Mouse (Mus musculus): ENCODE measurements around the gene Siae. TPM values are rescaled to one million over a fixed set of nuclear protein-coding genes. Genes with fewer than 3 reads are reported as not detected.
A peak's percentile ranks its signal among the peaks of the same experiment; 100 is the strongest.

The Siae gene
- 12.0 and 12.7 TPM in 2 replicates for polyA plus RNA-seq (2014; fragmentation: Nextera tagmentation; extraction: Ambion mirVana)

DNA sequence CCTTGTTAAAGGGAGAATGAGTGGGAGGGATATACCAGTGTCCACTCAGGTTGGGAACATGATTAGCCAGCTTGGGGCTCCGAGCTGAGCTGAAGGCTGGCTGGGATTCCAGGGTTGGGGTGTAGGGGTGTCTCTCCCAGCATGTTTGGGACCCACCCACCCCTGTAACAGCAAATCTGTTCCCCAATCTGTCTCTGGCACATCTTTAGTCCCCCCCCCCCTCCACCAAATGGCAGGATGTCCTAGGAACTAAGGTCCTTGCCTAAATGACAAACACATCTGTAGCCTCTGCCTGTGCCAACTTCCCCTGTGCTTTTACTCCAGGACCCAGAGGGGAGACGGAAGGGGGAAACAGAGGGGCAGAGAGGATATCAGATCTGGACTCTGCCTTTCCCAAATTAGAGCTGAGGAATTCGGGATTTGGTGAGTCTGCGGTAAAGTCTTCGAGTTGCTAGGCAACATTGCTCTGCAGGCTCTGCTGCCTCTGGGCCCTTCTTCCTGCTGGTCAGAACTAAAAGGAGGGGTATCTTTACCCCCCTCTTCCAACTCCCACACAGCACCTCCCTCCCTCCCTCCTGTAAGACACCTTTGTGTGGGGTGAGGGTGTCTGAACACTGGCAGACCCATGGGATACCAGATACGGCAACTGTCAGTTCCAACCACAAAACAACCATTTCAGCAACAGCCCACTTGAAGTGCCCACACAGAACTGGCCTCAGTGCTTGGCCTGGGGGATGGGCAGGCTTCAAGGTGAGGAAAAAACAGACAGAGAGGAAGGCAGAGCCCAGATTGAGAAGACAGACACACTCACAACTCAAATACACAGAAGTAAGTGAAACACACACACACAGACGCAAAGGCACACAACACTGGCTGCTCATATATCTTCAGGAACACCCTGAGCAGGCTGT is at the start of gene Siae:
Gene Siae, plus strand, starts transcription at position 861 of the 911 bp plus-strand sequence.
- Histone ChIP-seq H3K4me1 (ENCODE audit: control insufficient read depth in 2 of 2, insufficient read depth in 2 of 2, low read length in 2 of 2) (peaks cover 10 to 18% of the 10 kb centered on the region in 2 experiments; a peak in 3 of 4 replicates), H3K27me3 (ENCODE audit: control insufficient read depth, insufficient read depth, low read length) (peaks cover 44% of the 10 kb centered on the region), H3K4me2 (ENCODE audit: low read length) (no peak within 1 kb of the TSS), H3K4me3 (ENCODE audit: control insufficient read depth in 1 of 2, insufficient read depth in 1 of 2, low read depth in 1 of 2, low read length in 2 of 2) (no peak within 1 kb of the TSS), H3K9me3 (ENCODE audit: control insufficient read depth, low read length) (no peaks in the 10 kb centered on the region), H3K9ac (ENCODE audit: low read length) (no peak within 1 kb of the TSS), H3K27ac (replicated peaks in 1 of 2; ENCODE audit: control insufficient read depth in 1 of 2, insufficient read depth in 1 of 2, low read depth in 2 of 2, low read length in 2 of 2) (no peak within 1 kb of the TSS), H3K36me3 (ENCODE audit: control insufficient read depth, insufficient read depth, low read length) (no peaks in the 10 kb centered on the region)
- 25% methylated on average over 7 of the region's 7 CpGs for WGBS
- no peak for ATAC-seq (ENCODE audit: insufficient number of reproducible peaks, insufficient read depth, low FRiP score, low read depth)

DNA sequence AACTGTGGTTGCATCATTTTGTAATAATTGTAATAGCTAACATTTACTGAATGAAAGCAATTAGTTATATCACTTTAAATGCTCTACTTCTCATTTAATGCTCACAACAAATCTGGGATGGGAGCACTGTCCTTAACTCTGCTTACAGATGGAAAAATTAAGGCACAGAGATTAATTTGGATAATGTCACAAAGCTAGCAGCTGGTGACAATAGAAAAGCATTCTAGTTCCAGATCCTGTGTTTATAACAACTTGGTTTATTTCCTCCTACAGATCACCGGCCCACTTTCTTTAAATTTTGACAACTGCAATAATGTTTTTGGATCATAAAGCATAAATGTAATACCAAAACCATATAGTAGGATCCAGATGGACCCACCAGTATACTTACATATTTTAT is 49.5 kb upstream of the Siae start:
- 0 out of 4 replicates have a peak, but pooled peaks cover 0 to 4% of the 10 kb centered on the region in 2 experiments for H3K4me1 ChIP-seq (ENCODE audit: control insufficient read depth in 2 of 2, insufficient read depth in 2 of 2, low read length in 2 of 2)
- H3K36me3 ChIP-seq (ENCODE audit: control insufficient read depth, insufficient read depth, low read length), result no peaks in the 10 kb centered on the region
- H3K27me3 ChIP-seq (ENCODE audit: control insufficient read depth, insufficient read depth, low read length), result no peaks in the 10 kb centered on the region
- H3K9me3 ChIP-seq (ENCODE audit: control insufficient read depth, low read length), result no peaks in the 10 kb centered on the region
- no peak overlapping the region for H3K4me3 ChIP-seq (ENCODE audit: control insufficient read depth in 1 of 2, insufficient read depth in 1 of 2, low read depth in 1 of 2, low read length in 2 of 2)
- no peak overlapping the region for H3K27ac ChIP-seq (replicated peaks in 1 of 2; ENCODE audit: control insufficient read depth in 1 of 2, insufficient read depth in 1 of 2, low read depth in 2 of 2, low read length in 2 of 2)
- 89% methylated on average over 1 of the region's 1 CpGs for WGBS
- no peak overlapping the region for H3K4me2 ChIP-seq (ENCODE audit: low read length)
- no peak overlapping the region for H3K9ac ChIP-seq (ENCODE audit: low read length)
- ATAC-seq (ENCODE audit: insufficient number of reproducible peaks, insufficient read depth, low FRiP score, low read depth), result no peak

DNA sequence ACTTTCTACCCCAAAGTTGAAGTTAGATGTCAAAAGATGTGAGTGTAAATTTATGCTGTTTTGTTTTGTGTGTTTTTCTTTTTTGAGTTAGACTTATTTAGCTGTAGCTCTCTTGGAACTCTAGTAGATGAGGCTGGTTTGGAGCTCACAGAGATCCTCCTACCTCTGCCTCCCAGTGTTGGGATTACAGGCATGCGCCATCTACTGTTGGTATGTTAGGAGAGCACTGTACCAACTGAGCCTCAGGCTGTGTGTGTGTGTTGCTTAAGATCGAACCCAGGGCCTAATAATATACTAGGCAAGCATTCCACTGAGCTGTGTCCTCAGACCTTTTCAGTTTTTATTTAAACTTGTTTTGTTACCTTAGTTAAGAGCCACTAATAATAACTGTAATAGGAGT is 43.4 kb upstream of the Siae start:
- ATAC-seq (ENCODE audit: insufficient number of reproducible peaks, insufficient read depth, low FRiP score, low read depth), result no peak
- no peak overlapping the region for H3K27ac ChIP-seq (replicated peaks in 1 of 2; ENCODE audit: control insufficient read depth in 1 of 2, insufficient read depth in 1 of 2, low read depth in 2 of 2, low read length in 2 of 2)
- WGBS, result 93% methylated on average over 2 of the region's 2 CpGs

DNA sequence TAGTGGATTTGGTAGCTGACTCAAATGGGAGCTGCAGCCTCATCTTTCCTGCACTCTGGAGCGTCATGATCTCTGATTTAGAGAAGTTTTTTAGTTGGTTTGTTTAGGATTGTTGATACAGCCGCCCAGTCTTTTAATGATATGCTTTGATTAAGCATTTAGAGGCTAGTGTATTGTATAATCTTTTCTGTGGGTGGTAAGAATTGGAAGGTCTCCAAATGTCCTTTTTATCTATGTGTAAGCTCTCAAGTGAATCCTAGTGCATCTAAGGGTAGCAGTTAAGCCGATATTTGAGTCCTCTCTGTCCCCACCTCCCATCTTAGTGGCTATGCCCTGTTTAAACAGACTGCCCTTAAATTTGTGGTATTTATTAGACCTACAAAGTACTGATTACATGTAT is 41.0 kb upstream of the Siae start:
- 0 out of 4 replicates have a peak overlapping the region, but pooled peaks of 1 of the 2 experiments have one; percentile 6 for H3K27ac ChIP-seq (replicated peaks in 1 of 2; ENCODE audit: control insufficient read depth in 1 of 2, insufficient read depth in 1 of 2, low read depth in 2 of 2, low read length in 2 of 2)

More for the DNA sequence above, 43.4 kb upstream of the Siae start:
- H3K27me3 ChIP-seq (ENCODE audit: control insufficient read depth, insufficient read depth, low read length), result no peaks in the 10 kb centered on the region
- peaks cover 0 to 2% of the 10 kb centered on the region in 2 experiments for H3K4me1 ChIP-seq (ENCODE audit: control insufficient read depth in 2 of 2, insufficient read depth in 2 of 2, low read length in 2 of 2)
- no peak overlapping the region for H3K4me2 ChIP-seq (ENCODE audit: low read length)
- no peaks in the 10 kb centered on the region for H3K36me3 ChIP-seq (ENCODE audit: control insufficient read depth, insufficient read depth, low read length)
- H3K9me3 ChIP-seq (ENCODE audit: control insufficient read depth, low read length), result no peaks in the 10 kb centered on the region
- H3K4me3 ChIP-seq (ENCODE audit: control insufficient read depth in 1 of 2, insufficient read depth in 1 of 2, low read depth in 1 of 2, low read length in 2 of 2), result no peak overlapping the region
- H3K9ac ChIP-seq (ENCODE audit: low read length), result no peak overlapping the region

DNA sequence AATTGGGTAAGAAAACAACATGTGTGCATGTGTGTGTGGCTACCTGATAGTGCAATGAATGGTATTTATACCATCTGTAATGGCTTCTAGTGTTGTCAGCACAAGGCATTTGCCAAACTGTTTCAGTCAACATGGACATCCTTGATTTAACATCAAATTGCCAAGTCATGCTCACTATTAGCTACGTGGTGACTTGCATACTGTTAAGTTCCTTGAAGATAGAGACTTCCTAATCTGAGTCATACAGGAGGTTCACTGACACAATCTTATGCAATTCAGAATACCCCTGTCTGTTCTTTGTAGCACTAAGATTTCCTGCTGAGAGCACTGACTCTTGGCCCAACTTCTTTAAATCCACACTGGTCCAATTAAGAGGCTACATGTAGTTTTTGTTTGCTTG is 38.0 kb upstream of the Siae start:
- 68% methylated on average over 1 of the region's 1 CpGs for WGBS
- Histone ChIP-seq H3K4me1 (ENCODE audit: control insufficient read depth in 2 of 2, insufficient read depth in 2 of 2, low read length in 2 of 2) (peaks cover 0 to 2% of the 10 kb centered on the region in 2 experiments), H3K4me3 (ENCODE audit: control insufficient read depth in 1 of 2, insufficient read depth in 1 of 2, low read depth in 1 of 2, low read length in 2 of 2) (no peak overlapping the region), H3K4me2 (ENCODE audit: low read length) (no peak overlapping the region), H3K9me3 (ENCODE audit: control insufficient read depth, low read length) (no peaks in the 10 kb centered on the region), H3K27ac (replicated peaks in 1 of 2; ENCODE audit: control insufficient read depth in 1 of 2, insufficient read depth in 1 of 2, low read depth in 2 of 2, low read length in 2 of 2) (no peak overlapping the region), H3K36me3 (ENCODE audit: control insufficient read depth, insufficient read depth, low read length) (peaks cover 32% of the 10 kb centered on the region), H3K9ac (ENCODE audit: low read length) (no peak overlapping the region), H3K27me3 (ENCODE audit: control insufficient read depth, insufficient read depth, low read length) (no peaks in the 10 kb centered on the region)
- ATAC-seq (ENCODE audit: insufficient number of reproducible peaks, insufficient read depth, low FRiP score, low read depth), result no peak

More for the DNA sequence above, 41.0 kb upstream of the Siae start:
- WGBS, result 60% methylated on average over 3 of the region's 3 CpGs
- Histone ChIP-seq H3K9ac (ENCODE audit: low read length) (no peak overlapping the region), H3K4me3 (ENCODE audit: control insufficient read depth in 1 of 2, insufficient read depth in 1 of 2, low read depth in 1 of 2, low read length in 2 of 2) (no peak overlapping the region), H3K9me3 (ENCODE audit: control insufficient read depth, low read length) (no peaks in the 10 kb centered on the region), H3K4me1 (ENCODE audit: control insufficient read depth in 2 of 2, insufficient read depth in 2 of 2, low read length in 2 of 2) (peaks cover 0 to 2% of the 10 kb centered on the region in 2 experiments), H3K36me3 (ENCODE audit: control insufficient read depth, insufficient read depth, low read length) (peaks cover 9% of the 10 kb centered on the region), H3K27me3 (ENCODE audit: control insufficient read depth, insufficient read depth, low read length) (no peaks in the 10 kb centered on the region), H3K4me2 (ENCODE audit: low read length) (no peak overlapping the region)
- ATAC-seq (ENCODE audit: insufficient number of reproducible peaks, insufficient read depth, low FRiP score, low read depth), result no peak

DNA sequence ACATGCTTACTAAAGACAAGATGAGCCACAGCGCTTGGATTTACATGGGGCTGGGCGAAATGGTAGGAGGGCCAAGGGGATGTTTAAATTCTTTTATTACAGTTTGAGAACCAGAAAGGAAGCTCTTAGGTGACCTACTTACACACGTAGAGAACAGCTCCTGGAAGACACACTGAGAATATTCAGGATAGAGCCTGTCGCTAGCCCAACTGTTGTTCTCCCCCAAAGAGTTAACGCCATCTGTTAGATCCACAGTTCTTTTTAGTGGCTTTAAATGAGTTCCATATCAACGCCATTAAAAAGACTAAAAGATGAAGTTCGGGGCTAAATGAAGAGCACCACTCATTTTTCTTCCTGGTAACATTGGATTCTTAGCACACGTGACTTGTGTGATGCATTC is 36.5 kb upstream of the Siae start:
- no peak for ATAC-seq (ENCODE audit: insufficient number of reproducible peaks, insufficient read depth, low FRiP score, low read depth)
- Histone ChIP-seq H3K27me3 (ENCODE audit: control insufficient read depth, insufficient read depth, low read length) (no peaks in the 10 kb centered on the region), H3K4me3 (ENCODE audit: control insufficient read depth in 1 of 2, insufficient read depth in 1 of 2, low read depth in 1 of 2, low read length in 2 of 2) (no peak overlapping the region), H3K4me2 (ENCODE audit: low read length) (no peak overlapping the region), H3K9ac (ENCODE audit: low read length) (no peak overlapping the region), H3K4me1 (ENCODE audit: control insufficient read depth in 2 of 2, insufficient read depth in 2 of 2, low read length in 2 of 2) (peaks cover 0 to 2% of the 10 kb centered on the region in 2 experiments; a peak in 3 of 4 replicates), H3K9me3 (ENCODE audit: control insufficient read depth, low read length) (no peaks in the 10 kb centered on the region), H3K27ac (replicated peaks in 1 of 2; ENCODE audit: control insufficient read depth in 1 of 2, insufficient read depth in 1 of 2, low read depth in 2 of 2, low read length in 2 of 2) (no peak overlapping the region), H3K36me3 (ENCODE audit: control insufficient read depth, insufficient read depth, low read length) (peaks cover 44% of the 10 kb centered on the region)
- 93% methylated on average over 8 of the region's 8 CpGs for WGBS

DNA sequence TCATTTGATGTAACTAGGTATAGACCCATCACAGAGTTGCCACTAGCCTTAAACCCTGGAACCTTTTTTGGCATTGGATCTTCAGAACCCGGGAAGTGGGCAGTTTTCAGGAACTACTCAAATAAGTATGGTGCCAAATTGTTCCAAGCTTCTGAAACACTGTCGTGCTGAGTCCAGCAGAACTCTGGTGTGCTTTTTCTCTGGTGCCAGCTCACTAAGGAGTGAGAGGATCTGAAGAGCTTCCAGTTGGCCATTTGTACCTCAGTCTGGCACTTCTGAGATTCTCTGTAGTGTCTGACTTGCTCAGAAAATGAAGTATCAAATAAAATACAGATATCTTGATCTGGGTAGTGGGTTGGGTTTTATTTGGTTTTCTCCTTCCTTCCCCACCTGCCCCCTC is 35.5 kb upstream of the Siae start:
- H3K4me1 ChIP-seq (ENCODE audit: control insufficient read depth in 2 of 2, insufficient read depth in 2 of 2, low read length in 2 of 2), result peaks cover under 1 to 2% of the 10 kb centered on the region in 2 experiments; a peak in 2 of 4 replicates
- H3K27ac ChIP-seq (replicated peaks in 1 of 2; ENCODE audit: control insufficient read depth in 1 of 2, insufficient read depth in 1 of 2, low read depth in 2 of 2, low read length in 2 of 2), result no peak overlapping the region
- 87% methylated on average over 2 of the region's 2 CpGs for WGBS
- no peak overlapping the region for H3K4me2 ChIP-seq (ENCODE audit: low read length)
- no peaks in the 10 kb centered on the region for H3K9me3 ChIP-seq (ENCODE audit: control insufficient read depth, low read length)
- no peak for ATAC-seq (ENCODE audit: insufficient number of reproducible peaks, insufficient read depth, low FRiP score, low read depth)
- H3K36me3 ChIP-seq (ENCODE audit: control insufficient read depth, insufficient read depth, low read length), result peaks cover 49% of the 10 kb centered on the region
- H3K9ac ChIP-seq (ENCODE audit: low read length), result no peak overlapping the region
- H3K4me3 ChIP-seq (ENCODE audit: control insufficient read depth in 1 of 2, insufficient read depth in 1 of 2, low read depth in 1 of 2, low read length in 2 of 2), result no peak overlapping the region
- no peaks in the 10 kb centered on the region for H3K27me3 ChIP-seq (ENCODE audit: control insufficient read depth, insufficient read depth, low read length)

Data from heart, embryonic 14.5 days (tissue).